Mouse (Mus musculus): Measurements from ENCODE around the gene Sfpq.

GRCm38 (mm10) chr4:127005113-127005936, 15.8 kb upstream of the Sfpq start:
- TF ChIP-seq EP300 (IDR thresholded peaks at IDR 0.05; ENCODE audit: low read depth) (no peak), CTCF (IDR thresholded peaks at IDR 0.05; ENCODE audit: low read depth) (no peak)

Data from heart, postnatal 0 days (tissue).